In genomic region chr4:97482701-97483246, GRCm38 (mm10) we compare ENCODE assay signal across 12 mouse cellular contexts.
DNase-seq lines count a peak whose midpoint lies in the region; ATAC-seq and TF ChIP-seq lines count a peak whose summit lies in the region.
"Had no signal": no experiment of that assay in that cellular context is flagged by ENCODE, and none has a peak within 500 bp of the region (broad histone marks: within the 10 kb centered on the region; RNA-seq: fewer than 3 reads in every experiment).

No protein-coding gene starts in this region.

- H3K9ac ChIP-seq in kidney, embryonic 15.5 days, result no peak overlapping the region
- H3K9ac ChIP-seq in embryonic facial prominence, embryonic 12.5 days, result no peak overlapping the region
- no peak overlapping the region for H3K9ac ChIP-seq in hindbrain, embryonic 15.5 days
- H3K9ac ChIP-seq in neural tube, embryonic 14.5 days (replicated peaks; ENCODE audit: low read depth, low read length), result no peak overlapping the region
- H3K9ac ChIP-seq: lung, embryonic 15.5 days; midbrain, embryonic 12.5 days had no signal

- 33% methylated on average over 10 of the region's 10 CpGs for WGBS in kidney, embryonic 15.5 days
- WGBS in embryonic facial prominence, embryonic 12.5 days, result 23% methylated on average over 10 of the region's 10 CpGs
- 58% methylated on average over 10 of the region's 10 CpGs for WGBS in hindbrain, embryonic 15.5 days
- 52% methylated on average over 10 of the region's 10 CpGs for WGBS in neural tube, embryonic 14.5 days
- WGBS in thymus, adult 2 months, result 95% methylated on average over 10 of the region's 10 CpGs

- no peaks in the 10 kb centered on the region; the same call in 1 of the 2 replicates for H3K9me3 ChIP-seq in kidney, embryonic 15.5 days (replicated peaks)
- H3K9me3 ChIP-seq in embryonic facial prominence, embryonic 12.5 days, result no peaks in the 10 kb centered on the region
- no peaks in the 10 kb centered on the region for H3K9me3 ChIP-seq in hindbrain, embryonic 15.5 days
- H3K9me3 ChIP-seq in neural tube, embryonic 14.5 days (ENCODE audit: control insufficient read depth, low read length), result no peaks in the 10 kb centered on the region
- H3K9me3 ChIP-seq: lung, embryonic 15.5 days; midbrain, embryonic 12.5 days had no signal

- H3K4me2 ChIP-seq in kidney, embryonic 15.5 days, result no peak overlapping the region
- no peak overlapping the region for H3K4me2 ChIP-seq in embryonic facial prominence, embryonic 12.5 days (replicated peaks)
- no peak overlapping the region for H3K4me2 ChIP-seq in hindbrain, embryonic 15.5 days
- no peak overlapping the region for H3K4me2 ChIP-seq in neural tube, embryonic 14.5 days (ENCODE audit: low read depth, low read length)
- H3K4me2 ChIP-seq: lung, embryonic 15.5 days; midbrain, embryonic 12.5 days had no signal

- peak overlapping the region; percentile 49; the same call in 1 of the 2 replicates for H3K27ac ChIP-seq in kidney, embryonic 15.5 days
- H3K27ac ChIP-seq in embryonic facial prominence, embryonic 12.5 days, result 0 out of 2 replicates have a peak overlapping the region, but pooled peaks have one; percentile 27
- H3K27ac ChIP-seq in hindbrain, embryonic 15.5 days (replicated peaks), result no peak overlapping the region
- H3K27ac ChIP-seq in neural tube, embryonic 14.5 days (ENCODE audit: low read depth, low read length), result no peak overlapping the region
- no peak overlapping the region for H3K27ac ChIP-seq in thymus, adult 2 months (ENCODE audit: control insufficient read depth, insufficient read depth, low read length)
- H3K27ac ChIP-seq: lung, embryonic 15.5 days; midbrain, embryonic 12.5 days had no signal

- DNase-seq in kidney, postnatal 25 days, result no peak
- no peak for DNase-seq in natural killer cell, adult 2 months (ENCODE audit: low spot score in 2 of 2)
- no peak for DNase-seq in heart, adult 18-20 months
- no peak for DNase-seq in thymus, adult 2 months
- DNase-seq: kidney, adult 8-10 months; liver had no signal

- H3K27me3 ChIP-seq in kidney, embryonic 15.5 days, result no peaks in the 10 kb centered on the region
- no peaks in the 10 kb centered on the region for H3K27me3 ChIP-seq in embryonic facial prominence, embryonic 12.5 days
- no peaks in the 10 kb centered on the region for H3K27me3 ChIP-seq in hindbrain, embryonic 15.5 days
- no peaks in the 10 kb centered on the region for H3K27me3 ChIP-seq in neural tube, embryonic 14.5 days (ENCODE audit: control insufficient read depth, insufficient read depth, low read length)
- H3K27me3 ChIP-seq in thymus, adult 2 months (ENCODE audit: control insufficient read depth, insufficient read depth, low read length), result no peaks in the 10 kb centered on the region
- H3K27me3 ChIP-seq: lung, embryonic 15.5 days; midbrain, embryonic 12.5 days had no signal

- no peaks in the 10 kb centered on the region for H3K36me3 ChIP-seq in kidney, embryonic 15.5 days
- H3K36me3 ChIP-seq in embryonic facial prominence, embryonic 12.5 days, result no peaks in the 10 kb centered on the region
- H3K36me3 ChIP-seq in hindbrain, embryonic 15.5 days, result no peaks in the 10 kb centered on the region
- H3K36me3 ChIP-seq in neural tube, embryonic 14.5 days (ENCODE audit: control insufficient read depth, insufficient read depth, low read length), result no peaks in the 10 kb centered on the region
- no peaks in the 10 kb centered on the region for H3K36me3 ChIP-seq in thymus, adult 2 months (ENCODE audit: control insufficient read depth, insufficient read depth, low read length)
- H3K36me3 ChIP-seq: lung, embryonic 15.5 days; midbrain, embryonic 12.5 days had no signal

- no peak for TF ChIP-seq POLR2A in thymus, adult 2 months (IDR thresholded peaks at IDR 0.05; ENCODE audit: control insufficient read depth, extremely low read depth, insufficient read depth, low read length, poor library complexity)

- TF ChIP-seq CTCF in thymus, adult 2 months (IDR thresholded peaks at IDR 0.05; ENCODE audit: borderline replicate concordance, control insufficient read depth, extremely low read depth, insufficient read depth, low read length, poor library complexity), result no peak

- H3K4me3 ChIP-seq in kidney, embryonic 15.5 days (replicated peaks), result no peak overlapping the region
- no peak overlapping the region for H3K4me3 ChIP-seq in embryonic facial prominence, embryonic 12.5 days
- no peak overlapping the region for H3K4me3 ChIP-seq in hindbrain, embryonic 15.5 days
- H3K4me3 ChIP-seq in neural tube, embryonic 14.5 days (ENCODE audit: low read depth, low read length), result no peak overlapping the region
- H3K4me3 ChIP-seq in thymus, adult 2 months (ENCODE audit: control insufficient read depth, insufficient read depth, low read length), result no peak overlapping the region
- H3K4me3 ChIP-seq: lung, embryonic 15.5 days; midbrain, embryonic 12.5 days had no signal

- no peak for ATAC-seq in kidney, embryonic 15.5 days (replicated peaks; ENCODE audit: low FRiP score)
- peak; percentile 54 for ATAC-seq in embryonic facial prominence, embryonic 12.5 days (ENCODE audit: insufficient number of reproducible peaks, insufficient read depth, low FRiP score, low TSS enrichment)
- peak; percentile 67 for ATAC-seq in hindbrain, embryonic 15.5 days (ENCODE audit: low FRiP score, low read depth)
- peak; percentile 59; the same call in 1 of the 2 replicates for ATAC-seq in neural tube, embryonic 14.5 days (ENCODE audit: low read depth)

- peaks cover 25% of the 10 kb centered on the region for H3K4me1 ChIP-seq in kidney, embryonic 15.5 days
- H3K4me1 ChIP-seq in embryonic facial prominence, embryonic 12.5 days, result peaks cover 17% of the 10 kb centered on the region
- H3K4me1 ChIP-seq in hindbrain, embryonic 15.5 days (replicated peaks), result 0 out of 2 replicates have a peak, but pooled peaks cover 14% of the 10 kb centered on the region
- 0 out of 2 replicates have a peak, but pooled peaks cover 5% of the 10 kb centered on the region for H3K4me1 ChIP-seq in neural tube, embryonic 14.5 days (ENCODE audit: control insufficient read depth, insufficient read depth, low read length)
- peaks cover 3% of the 10 kb centered on the region; the same call in 1 of the 2 replicates for H3K4me1 ChIP-seq in thymus, adult 2 months (replicated peaks; ENCODE audit: control insufficient read depth, insufficient read depth, low read length)
- H3K4me1 ChIP-seq: lung, embryonic 15.5 days had no signal

Comparison
In these comparisons a context has a peak if more than half of its experiments do, and no peak if none do; other contexts are left out.
1. H3K27ac ChIP-seq: peak in kidney, embryonic 15.5 days (single experiment) and embryonic facial prominence, embryonic 12.5 days (single experiment); none in hindbrain, embryonic 15.5 days (single experiment), neural tube, embryonic 14.5 days (single experiment) and thymus, adult 2 months (single experiment).